Mouse (Mus musculus) brown adipose tissue, adult 24 weeks (tissue): ENCODE measurements around the gene Npm1. TPM values are rescaled to one million over a fixed set of nuclear protein-coding genes. Genes with fewer than 3 reads are reported as not detected.

Experiments used
- H3K27ac ChIP-seq: fragments of 200-500 bp; replicated peaks from 2 replicates; pipeline ENCODE4 v1.5.1; 2012; ENCODE audit warnings: low read depth, mild to moderate bottlenecking, low read length
- H3K4me1 ChIP-seq: fragments of 200-500 bp; 2 replicates; pipeline ENCODE4 v1.6.1; 2012; ENCODE audit warnings: low read length, mixed read lengths; ENCODE audit not compliant: control insufficient read depth, insufficient read depth, insufficient read length
- H3K4me3 ChIP-seq: fragments of 200-500 bp; 2 replicates; pipeline ENCODE4 v1.5.1; 2012; ENCODE audit warnings: low read depth, mild to moderate bottlenecking, low read length, moderate library complexity; ENCODE audit not compliant: insufficient read depth
- polyA plus RNA-seq: library from polyadenylated mRNA; stranded (reverse); fragments of >200 nt; gene quantifications from 2 replicates; pipeline ENCODE4 v1.2.4, GENCODE M21; 2012; ENCODE audit not compliant: missing spikeins, insufficient read depth, insufficient read length

The Npm1 gene
- 195 and 214 TPM in 2 replicates for polyA plus RNA-seq

GRCm38 (mm10) chr11:33162998-33163506 is at the start of gene Npm1:
Gene Npm1, minus strand, starts transcription at chr11:33163206.
- H3K27ac ChIP-seq: peak within 1 kb of the TSS; percentile 64
- H3K4me1 ChIP-seq: no peaks in the 10 kb centered on the region
- peak within 1 kb of the TSS; percentile 77 for H3K4me3 ChIP-seq

- H3K4me3 ChIP-seq: no peak overlapping the region
- H3K27ac ChIP-seq: no peak overlapping the region
- H3K4me1 ChIP-seq: no peaks in the 10 kb centered on the region
These were observed 44.4 kb upstream of the Npm1 start for GRCm38 (mm10) chr11:33207411-33207810.

GRCm38 (mm10) chr11:33204966-33205365 is 42.0 kb upstream of the Npm1 start:
- H3K4me1 ChIP-seq: no peaks in the 10 kb centered on the region; the same call in 1 of the 2 replicates
- H3K27ac ChIP-seq: no peak overlapping the region
- H3K4me3 ChIP-seq: no peak overlapping the region

- Histone ChIP-seq H3K4me3 (no peak overlapping the region), H3K27ac (no peak overlapping the region), H3K4me1 (no peaks in the 10 kb centered on the region; the same call in 1 of the 2 replicates)
These were observed 41.3 kb upstream of the Npm1 start for GRCm38 (mm10) chr11:33204329-33204705.

GRCm38 (mm10) chr11:33203383-33204328 is 40.6 kb upstream of the Npm1 start, which contains the start of gene Tlx3:
Gene Tlx3, minus strand, starts transcription at chr11:33203589.
- H3K4me1 ChIP-seq: no peaks in the 10 kb centered on the region; the same call in 1 of the 2 replicates
- no peak within 1 kb of the TSS for H3K27ac ChIP-seq
- no peak within 1 kb of the TSS for H3K4me3 ChIP-seq

- Histone ChIP-seq H3K4me1 (no peaks in the 10 kb centered on the region; the same call in 1 of the 2 replicates), H3K27ac (no peak overlapping the region), H3K4me3 (no peak overlapping the region)
These were observed 40.0 kb upstream of the Npm1 start for GRCm38 (mm10) chr11:33202972-33203371.

- no peak overlapping the region for H3K4me3 ChIP-seq
- H3K27ac ChIP-seq: no peak overlapping the region
- no peaks in the 10 kb centered on the region; the same call in 1 of the 2 replicates for H3K4me1 ChIP-seq
These were observed 39.3 kb upstream of the Npm1 start for GRCm38 (mm10) chr11:33202296-33202695.

GRCm38 (mm10) chr11:33201626-33202010 is 38.6 kb upstream of the Npm1 start:
- Histone ChIP-seq H3K4me1 (no peaks in the 10 kb centered on the region; the same call in 1 of the 2 replicates), H3K4me3 (no peak overlapping the region), H3K27ac (no peak overlapping the region)

GRCm38 (mm10) chr11:33200764-33201625 is 38.0 kb upstream of the Npm1 start:
- Histone ChIP-seq H3K4me3 (no peak overlapping the region), H3K27ac (no peak overlapping the region), H3K4me1 (no peaks in the 10 kb centered on the region; the same call in 1 of the 2 replicates)

GRCm38 (mm10) chr11:33199906-33200763 is 37.1 kb upstream of the Npm1 start:
- Histone ChIP-seq H3K4me1 (no peaks in the 10 kb centered on the region; the same call in 1 of the 2 replicates), H3K27ac (no peak overlapping the region), H3K4me3 (no peak overlapping the region)

- H3K4me3 ChIP-seq: no peak overlapping the region
- no peaks in the 10 kb centered on the region; the same call in 1 of the 2 replicates for H3K4me1 ChIP-seq
- no peak overlapping the region for H3K27ac ChIP-seq
These were observed 36.1 kb upstream of the Npm1 start for GRCm38 (mm10) chr11:33199117-33199514.

- H3K4me1 ChIP-seq: no peaks in the 10 kb centered on the region; the same call in 1 of the 2 replicates
- H3K27ac ChIP-seq: no peak overlapping the region
- no peak overlapping the region for H3K4me3 ChIP-seq
These were observed 35.5 kb upstream of the Npm1 start for GRCm38 (mm10) chr11:33198351-33199116.

GRCm38 (mm10) chr11:33197673-33198072 is 34.7 kb upstream of the Npm1 start:
- Histone ChIP-seq H3K4me3 (no peak overlapping the region), H3K4me1 (no peaks in the 10 kb centered on the region; the same call in 1 of the 2 replicates), H3K27ac (no peak overlapping the region)
